Mouse (Mus musculus): Measurements from ENCODE around the gene Pgap3. TPM values are rescaled to one million over a fixed set of nuclear protein-coding genes. Genes with fewer than 3 reads are reported as not detected.

Gene Pgap3
- polyA plus RNA-seq, 1 experiment from 2014 or later, result 19.1 TPM

DNA sequence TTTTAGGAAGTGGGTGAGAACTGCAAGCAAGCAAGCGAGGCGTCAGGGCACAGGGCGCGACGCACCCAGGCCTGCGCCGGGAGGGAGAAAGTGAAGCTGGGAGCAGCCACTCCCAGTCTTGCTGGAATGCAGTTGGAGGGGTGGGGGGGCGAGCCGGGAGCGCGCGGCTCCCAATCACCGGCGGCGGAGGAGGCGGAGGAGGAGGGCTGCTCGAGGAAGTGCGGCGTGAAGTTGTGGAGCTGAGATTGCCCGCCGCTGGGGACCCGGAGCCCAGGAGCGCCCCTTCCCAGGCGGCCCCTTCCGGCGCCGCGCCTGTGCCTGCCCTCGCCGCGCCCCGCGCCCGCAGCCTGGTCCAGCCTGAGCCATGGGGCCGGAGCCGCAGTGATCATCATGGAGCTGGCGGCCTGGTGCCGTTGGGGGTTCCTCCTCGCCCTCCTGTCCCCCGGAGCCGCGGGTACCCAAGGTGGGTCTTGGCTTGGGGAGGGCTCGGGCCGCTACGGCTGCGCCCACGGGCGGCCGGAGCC lies 12.0 kb upstream of the Pgap3 start, which contains the start of gene Erbb2:
TSS of gene Erbb2 (plus strand) at position 198 of the 524 bp plus-strand sequence.
- Histone ChIP-seq H3K27ac (replicated peaks) (peak within 1 kb of the TSS; percentile 96), H3K4me2 (peak within 1 kb of the TSS; percentile 83), H3K27me3 (replicated peaks) (no peaks in the 10 kb centered on the region), H3K4me1 (peaks cover 67% of the 10 kb centered on the region), H3K9ac (peak within 1 kb of the TSS; percentile 93), H3K4me3 (peak within 1 kb of the TSS; percentile 80), H3K36me3 (peaks cover 9% of the 10 kb centered on the region), H3K9me3 (no peaks in the 10 kb centered on the region)
- peak; percentile 66 for ATAC-seq (ENCODE audit: extremely low read depth, insufficient number of reproducible peaks, low FRiP score, low TSS enrichment)
- under 1% methylated on average over 45 of the region's 49 CpGs for WGBS

DNA sequence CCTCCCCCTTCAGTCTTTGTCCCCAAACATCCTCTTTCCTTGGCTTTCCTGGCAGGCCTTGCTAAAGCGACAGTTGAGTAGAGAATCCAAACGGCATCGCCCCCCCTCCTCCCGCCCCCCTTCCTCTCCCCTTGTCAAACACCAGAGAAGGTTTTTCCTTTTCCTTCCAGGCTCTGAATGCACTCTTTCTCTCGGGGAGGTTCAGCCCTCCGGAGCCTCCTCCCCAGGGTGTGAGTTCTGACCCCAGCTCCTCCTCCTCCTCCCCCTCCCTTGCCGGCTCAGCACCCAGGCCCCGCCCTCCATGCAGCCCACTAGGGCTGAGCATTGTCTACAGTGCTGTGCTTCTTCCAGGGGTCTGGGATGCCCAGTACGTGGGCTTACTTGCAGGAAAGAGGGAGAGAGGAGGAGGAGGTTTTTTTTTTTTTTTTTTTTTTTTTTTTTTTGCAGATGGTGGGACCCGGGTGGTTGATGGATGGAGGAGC lies 9.1 kb upstream of the Pgap3 start:
- peak overlapping the region; percentile 57 for H3K4me2 ChIP-seq
- peak overlapping the region; percentile 20 for H3K4me3 ChIP-seq
- H3K27me3 ChIP-seq (replicated peaks), result no peaks in the 10 kb centered on the region
- ATAC-seq (ENCODE audit: extremely low read depth, insufficient number of reproducible peaks, low FRiP score, low TSS enrichment), result peak; percentile 17; the same call in 1 of the 2 replicates
- H3K9me3 ChIP-seq, result no peaks in the 10 kb centered on the region
- WGBS, result 8% methylated on average over 9 of the region's 10 CpGs
- H3K36me3 ChIP-seq, result no peaks in the 10 kb centered on the region
- H3K4me1 ChIP-seq, result peaks cover 37% of the 10 kb centered on the region
- peak overlapping the region; percentile 73 for H3K9ac ChIP-seq
- H3K27ac ChIP-seq (replicated peaks), result peak overlapping the region; percentile 69

DNA sequence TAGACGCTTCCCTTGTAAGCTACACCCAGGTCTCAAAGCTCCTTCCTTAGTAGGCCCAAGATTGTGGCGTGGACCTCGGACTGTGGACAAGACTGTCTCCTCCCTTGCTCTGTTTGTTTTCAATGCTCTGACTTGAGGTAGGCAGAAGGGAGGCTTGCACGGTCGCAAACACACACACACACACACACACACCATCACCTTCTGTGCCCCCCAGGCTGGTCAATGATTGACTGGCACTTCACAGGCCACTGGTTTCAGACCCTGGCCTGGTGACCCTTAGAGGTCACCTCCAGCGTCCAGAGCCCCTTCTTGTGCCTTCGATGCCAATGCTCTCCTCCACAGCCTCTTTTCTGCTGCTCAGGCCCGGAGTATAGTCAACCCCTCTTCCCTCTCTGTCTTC lies 8.6 kb upstream of the Pgap3 start:
- 51% methylated on average over 8 of the region's 8 CpGs for WGBS

DNA sequence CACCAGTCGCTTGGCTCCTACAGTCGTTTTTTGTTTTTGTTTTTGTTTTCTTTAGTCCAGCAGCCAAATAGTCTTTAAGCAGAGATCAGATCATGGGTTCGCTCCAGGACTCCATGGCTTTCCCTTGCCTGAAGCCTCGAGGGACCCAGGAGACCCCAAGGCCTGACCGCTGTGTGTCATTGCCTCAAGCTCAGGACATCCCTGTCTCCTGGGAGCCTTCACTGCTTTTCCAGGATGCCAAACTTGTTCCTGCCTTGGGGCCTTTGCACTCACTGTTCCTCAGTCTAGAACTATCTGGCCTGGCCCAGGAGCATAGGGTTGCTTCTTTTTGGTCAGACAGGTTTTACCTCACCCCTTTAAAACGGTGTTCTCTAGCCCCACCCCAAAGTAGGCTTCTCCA lies 6.3 kb upstream of the Pgap3 start:
- Histone ChIP-seq H3K36me3 (no peaks in the 10 kb centered on the region), H3K9me3 (no peaks in the 10 kb centered on the region), H3K4me1 (peaks cover 21% of the 10 kb centered on the region), H3K27ac (replicated peaks) (no peak overlapping the region), H3K4me3 (no peak overlapping the region), H3K9ac (no peak overlapping the region), H3K4me2 (no peak overlapping the region), H3K27me3 (replicated peaks) (peaks cover 3% of the 10 kb centered on the region; the same call in 1 of the 2 replicates)
- no peak for ATAC-seq (ENCODE audit: extremely low read depth, insufficient number of reproducible peaks, low FRiP score, low TSS enrichment)
- WGBS, result 66% methylated on average over 6 of the region's 6 CpGs

More for the DNA sequence above, 8.6 kb upstream of the Pgap3 start:
- Histone ChIP-seq H3K4me2 (peak overlapping the region; percentile 57), H3K9ac (peak overlapping the region; percentile 73), H3K27ac (replicated peaks) (peak overlapping the region; percentile 69), H3K36me3 (no peaks in the 10 kb centered on the region), H3K9me3 (no peaks in the 10 kb centered on the region), H3K4me3 (peak overlapping the region; percentile 20), H3K27me3 (replicated peaks) (no peaks in the 10 kb centered on the region; the same call in 1 of the 2 replicates), H3K4me1 (peaks cover 32% of the 10 kb centered on the region)
- no peak for ATAC-seq (ENCODE audit: extremely low read depth, insufficient number of reproducible peaks, low FRiP score, low TSS enrichment)

DNA sequence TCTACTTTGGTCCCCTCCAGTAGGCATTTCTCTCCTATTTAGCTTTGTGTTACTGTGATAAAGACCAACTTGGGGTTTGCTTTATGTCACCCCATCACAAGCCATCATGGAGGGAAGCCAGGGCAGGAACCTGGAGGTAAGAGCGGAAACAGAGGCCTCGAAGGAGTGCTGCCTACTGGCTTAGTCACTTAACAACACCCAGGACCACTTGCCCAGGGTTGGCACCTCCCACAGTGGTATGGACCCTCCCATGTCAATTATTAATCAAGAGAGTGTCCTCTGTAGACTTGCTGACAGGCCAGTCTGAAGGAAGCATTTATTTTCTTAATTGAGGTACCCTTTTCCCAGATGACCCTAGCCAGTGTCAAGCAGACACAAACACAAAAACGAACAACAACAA lies 526 bp upstream of the Pgap3 start:
- 49% methylated on average over 3 of the region's 3 CpGs for WGBS
- Histone ChIP-seq H3K36me3 (peaks cover 18% of the 10 kb centered on the region), H3K4me2 (peak overlapping the region; percentile 89), H3K9ac (peak overlapping the region; percentile 83), H3K27me3 (replicated peaks) (peaks cover 3% of the 10 kb centered on the region; the same call in 1 of the 2 replicates), H3K4me1 (peaks cover 20% of the 10 kb centered on the region), H3K9me3 (no peaks in the 10 kb centered on the region), H3K4me3 (peak overlapping the region; percentile 67), H3K27ac (replicated peaks) (peak overlapping the region; percentile 93)
- ATAC-seq (ENCODE audit: extremely low read depth, insufficient number of reproducible peaks, low FRiP score, low TSS enrichment), result no peak

DNA sequence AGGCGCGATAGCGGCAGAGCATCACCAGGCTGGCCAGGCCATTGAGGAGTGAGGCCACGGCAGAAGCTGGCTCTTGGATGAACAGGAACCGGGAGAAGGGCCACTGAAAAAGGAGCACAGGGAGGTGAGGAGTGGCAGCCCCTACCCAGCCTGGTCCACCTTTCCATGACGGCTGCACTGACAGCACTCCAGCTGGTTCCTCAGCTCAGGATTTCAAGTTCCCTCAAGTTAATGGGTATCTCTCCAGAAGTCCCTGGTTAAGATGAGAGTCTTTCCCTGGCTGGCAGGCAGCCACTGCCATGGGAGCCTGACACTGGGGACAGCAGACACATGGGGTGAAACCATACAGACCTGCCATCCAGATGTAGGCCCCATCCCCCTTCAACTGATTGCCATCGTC lies 2.3 kb downstream of the Pgap3 start:
- Histone ChIP-seq H3K4me2 (no peak overlapping the region), H3K27ac (replicated peaks) (no peak overlapping the region), H3K9ac (no peak overlapping the region), H3K4me3 (no peak overlapping the region), H3K27me3 (replicated peaks) (peaks cover 2% of the 10 kb centered on the region; the same call in 1 of the 2 replicates), H3K36me3 (peaks cover 18% of the 10 kb centered on the region), H3K4me1 (peaks cover 46% of the 10 kb centered on the region), H3K9me3 (no peaks in the 10 kb centered on the region)
- WGBS, result 81% methylated on average over 7 of the region's 7 CpGs
- ATAC-seq (ENCODE audit: extremely low read depth, insufficient number of reproducible peaks, low FRiP score, low TSS enrichment), result no peak

DNA sequence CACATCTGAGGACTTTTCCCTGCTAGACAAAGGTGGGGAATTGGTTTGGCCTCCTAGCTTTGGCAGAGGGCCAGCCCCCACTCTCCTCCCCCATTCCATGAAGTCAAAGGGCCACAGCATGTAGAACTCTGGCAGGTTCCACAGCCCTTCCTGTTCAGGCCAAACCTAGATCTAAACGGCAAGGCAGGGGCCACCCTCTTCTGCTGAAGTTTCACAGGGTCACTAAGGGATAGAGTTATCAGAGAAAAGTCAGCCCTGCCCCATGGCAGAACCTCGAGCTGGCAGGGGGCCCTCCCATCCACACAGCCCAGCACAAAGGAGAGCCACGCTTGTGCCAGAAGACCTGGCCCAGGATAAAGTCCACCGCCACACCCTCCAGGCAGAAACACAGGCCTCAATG lies 5.2 kb downstream of the Pgap3 start:
- no peak for ATAC-seq (ENCODE audit: extremely low read depth, insufficient number of reproducible peaks, low FRiP score, low TSS enrichment)
- peaks cover 11% of the 10 kb centered on the region for H3K27me3 ChIP-seq (replicated peaks)
- H3K27ac ChIP-seq (replicated peaks), result peak overlapping the region; percentile 99
- WGBS, result 24% methylated on average over 4 of the region's 4 CpGs
- H3K4me2 ChIP-seq, result peak overlapping the region; percentile 46
- peaks cover 63% of the 10 kb centered on the region for H3K4me1 ChIP-seq
- H3K9ac ChIP-seq, result peak overlapping the region; percentile 58
- no peaks in the 10 kb centered on the region for H3K9me3 ChIP-seq
- H3K36me3 ChIP-seq, result peaks cover 18% of the 10 kb centered on the region
- no peak overlapping the region for H3K4me3 ChIP-seq

DNA sequence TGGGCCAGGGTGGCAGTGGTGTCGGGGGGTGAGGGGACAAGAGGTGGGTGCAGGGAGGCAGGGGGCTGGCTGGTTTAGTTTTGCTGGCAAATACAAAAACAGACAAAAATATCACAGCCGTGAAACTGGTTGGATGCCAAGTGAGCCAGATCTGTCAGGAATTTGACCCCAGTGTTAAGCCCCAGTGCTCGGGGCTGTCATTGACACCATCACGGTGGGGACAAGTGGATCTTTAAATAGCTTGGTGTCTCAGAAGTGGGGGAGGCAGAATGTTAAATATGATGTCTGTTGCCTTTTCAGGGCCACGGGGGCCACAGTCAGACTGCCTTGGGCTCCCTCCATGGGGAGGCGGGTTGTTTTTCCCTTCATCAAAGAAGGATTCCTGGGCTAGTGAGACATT lies 6.0 kb downstream of the Pgap3 start:
- Histone ChIP-seq H3K4me3 (0 out of 2 replicates have a peak overlapping the region, but pooled peaks have one; percentile 2), H3K4me1 (peaks cover 63% of the 10 kb centered on the region), H3K4me2 (peak overlapping the region; percentile 46), H3K9me3 (no peaks in the 10 kb centered on the region), H3K9ac (peak overlapping the region; percentile 58; the same call in 1 of the 2 replicates), H3K27me3 (replicated peaks) (peaks cover 16% of the 10 kb centered on the region), H3K36me3 (peaks cover 18% of the 10 kb centered on the region), H3K27ac (replicated peaks) (peak overlapping the region; percentile 99)
- 16% methylated on average over 6 of the region's 6 CpGs for WGBS
- peak; percentile 25; the same call in 1 of the 2 replicates for ATAC-seq (ENCODE audit: extremely low read depth, insufficient number of reproducible peaks, low FRiP score, low TSS enrichment)

DNA sequence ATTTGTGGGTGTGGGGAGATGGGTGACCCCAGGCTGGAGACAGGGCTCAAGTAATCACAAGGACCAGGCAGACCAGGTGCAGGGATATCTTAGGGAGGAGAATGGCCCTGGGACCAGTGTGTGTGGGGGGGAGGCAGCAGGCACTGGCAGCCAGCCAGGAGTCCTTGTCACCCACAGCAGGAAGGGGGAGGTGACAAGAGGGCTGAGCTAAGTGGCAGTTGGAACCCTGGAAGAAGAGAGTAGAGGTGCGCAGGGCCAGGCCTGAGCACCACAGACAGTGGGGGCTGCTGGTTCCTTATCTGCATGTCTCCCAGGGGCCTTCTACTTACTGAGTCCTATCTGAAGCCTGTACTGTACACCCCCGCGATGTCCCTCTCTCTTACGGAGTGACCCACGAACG lies 7.0 kb downstream of the Pgap3 start:
- Histone ChIP-seq H3K9me3 (no peaks in the 10 kb centered on the region), H3K27ac (replicated peaks) (peak overlapping the region; percentile 99), H3K36me3 (peaks cover 15% of the 10 kb centered on the region), H3K4me2 (peak overlapping the region; percentile 46), H3K4me1 (peaks cover 71% of the 10 kb centered on the region), H3K4me3 (no peak overlapping the region), H3K27me3 (replicated peaks) (peaks cover 21% of the 10 kb centered on the region), H3K9ac (peak overlapping the region; percentile 48)
- WGBS, result 11% methylated on average over 6 of the region's 6 CpGs
- peak; percentile 51 for ATAC-seq (ENCODE audit: extremely low read depth, insufficient number of reproducible peaks, low FRiP score, low TSS enrichment)

DNA sequence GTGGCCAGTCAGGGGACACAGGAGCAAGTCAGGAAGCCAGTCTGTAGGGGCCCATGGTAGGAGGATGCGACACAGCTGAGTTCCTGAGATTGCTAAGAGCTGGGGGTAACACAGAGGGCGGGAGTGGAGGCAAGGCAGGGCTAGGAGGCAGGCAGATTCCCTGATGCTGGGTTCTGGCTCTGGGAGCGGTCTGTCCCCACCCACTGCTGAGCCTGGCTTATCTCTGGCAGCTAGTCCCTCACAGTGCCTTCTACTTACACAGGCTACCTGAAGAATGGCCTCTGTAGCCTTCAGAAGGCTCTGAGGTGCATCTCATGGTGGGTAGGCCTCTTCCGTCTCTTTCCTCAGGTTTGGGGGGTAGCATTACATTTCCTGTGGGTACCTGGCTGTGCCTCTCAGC lies 7.6 kb downstream of the Pgap3 start:
- no peak for ATAC-seq (ENCODE audit: extremely low read depth, insufficient number of reproducible peaks, low FRiP score, low TSS enrichment)
- peak overlapping the region; percentile 73 for H3K9ac ChIP-seq
- H3K4me2 ChIP-seq, result peak overlapping the region; percentile 5
- peaks cover 11% of the 10 kb centered on the region for H3K36me3 ChIP-seq
- peaks cover 28% of the 10 kb centered on the region for H3K27me3 ChIP-seq (replicated peaks)
- no peaks in the 10 kb centered on the region for H3K9me3 ChIP-seq
- no peak overlapping the region for H3K4me3 ChIP-seq
- 14% methylated on average over 4 of the region's 4 CpGs for WGBS
- H3K27ac ChIP-seq (replicated peaks), result peak overlapping the region; percentile 99
- peaks cover 78% of the 10 kb centered on the region for H3K4me1 ChIP-seq

DNA sequence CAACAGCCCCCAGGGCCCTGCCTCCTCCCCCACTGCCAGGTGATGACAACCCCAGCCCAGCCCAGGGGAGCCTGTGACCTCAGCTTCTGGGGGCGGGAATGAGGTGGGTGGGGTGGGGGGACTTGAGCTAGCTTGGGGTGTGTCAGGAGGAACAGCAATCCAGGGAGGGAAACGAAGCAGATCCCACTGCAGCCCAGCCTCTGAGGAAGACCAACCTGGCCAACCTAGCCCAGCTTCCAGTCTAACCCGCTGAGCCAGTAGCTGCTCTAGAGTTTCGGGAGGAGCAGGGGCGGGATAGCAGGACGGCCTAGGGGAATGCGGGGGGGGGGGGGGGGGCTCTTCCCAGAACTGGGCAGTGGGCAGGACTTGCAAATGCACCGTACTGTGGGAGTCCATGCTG lies 8.3 kb downstream of the Pgap3 start:
- H3K36me3 ChIP-seq, result peaks cover 5% of the 10 kb centered on the region; the same call in 1 of the 2 replicates
- no peak overlapping the region for H3K4me2 ChIP-seq
- H3K27ac ChIP-seq (replicated peaks), result peak overlapping the region; percentile 99
- H3K4me3 ChIP-seq, result no peak overlapping the region
- WGBS, result 16% methylated on average over 8 of the region's 8 CpGs
- no peak for ATAC-seq (ENCODE audit: extremely low read depth, insufficient number of reproducible peaks, low FRiP score, low TSS enrichment)
- H3K27me3 ChIP-seq (replicated peaks), result peaks cover 34% of the 10 kb centered on the region
- H3K9me3 ChIP-seq, result no peaks in the 10 kb centered on the region
- peaks cover 84% of the 10 kb centered on the region for H3K4me1 ChIP-seq
- peak overlapping the region; percentile 73 for H3K9ac ChIP-seq

DNA sequence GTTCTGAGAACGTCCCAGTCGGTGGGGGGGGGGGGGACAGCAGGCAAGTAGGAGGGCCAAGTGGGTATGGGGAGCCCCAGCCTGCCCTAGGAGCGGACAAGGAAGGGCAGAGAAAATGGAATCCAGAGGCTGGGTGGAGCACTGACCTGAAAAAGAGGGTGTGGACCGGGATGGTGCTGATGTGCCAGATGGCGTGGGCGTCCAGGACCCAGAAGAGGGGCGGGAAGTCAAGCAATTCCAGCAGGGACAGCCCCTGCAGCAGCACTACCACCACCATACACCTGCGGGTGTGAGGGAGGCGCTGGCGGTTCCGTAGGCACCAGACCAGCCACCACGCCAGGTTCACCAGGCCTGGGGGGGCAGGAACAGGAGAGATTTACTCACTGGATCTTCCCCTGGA lies 10.1 kb downstream of the Pgap3 start:
- 0 out of 2 replicates have a peak overlapping the region, but pooled peaks have one; percentile 0 for H3K9ac ChIP-seq
- WGBS, result 77% methylated on average over 12 of the region's 12 CpGs
- peaks cover 95% of the 10 kb centered on the region for H3K4me1 ChIP-seq

More for the DNA sequence above, 10.1 kb downstream of the Pgap3 start:
- Histone ChIP-seq H3K27ac (replicated peaks) (no peak overlapping the region), H3K9me3 (no peaks in the 10 kb centered on the region), H3K36me3 (no peaks in the 10 kb centered on the region), H3K27me3 (replicated peaks) (peaks cover 53% of the 10 kb centered on the region), H3K4me2 (no peak overlapping the region), H3K4me3 (no peak overlapping the region)
- no peak for ATAC-seq (ENCODE audit: extremely low read depth, insufficient number of reproducible peaks, low FRiP score, low TSS enrichment)
